Mouse (Mus musculus) R1 (cell line): ENCODE data around the gene Rpl10.

Experiments used
- DNase-seq: peaks from one replicate; pipeline ENCODE4 v3.0.0-alpha.2; 2018; ENCODE audit warnings: low read depth, low spot score

Gene Rpl10

DNA sequence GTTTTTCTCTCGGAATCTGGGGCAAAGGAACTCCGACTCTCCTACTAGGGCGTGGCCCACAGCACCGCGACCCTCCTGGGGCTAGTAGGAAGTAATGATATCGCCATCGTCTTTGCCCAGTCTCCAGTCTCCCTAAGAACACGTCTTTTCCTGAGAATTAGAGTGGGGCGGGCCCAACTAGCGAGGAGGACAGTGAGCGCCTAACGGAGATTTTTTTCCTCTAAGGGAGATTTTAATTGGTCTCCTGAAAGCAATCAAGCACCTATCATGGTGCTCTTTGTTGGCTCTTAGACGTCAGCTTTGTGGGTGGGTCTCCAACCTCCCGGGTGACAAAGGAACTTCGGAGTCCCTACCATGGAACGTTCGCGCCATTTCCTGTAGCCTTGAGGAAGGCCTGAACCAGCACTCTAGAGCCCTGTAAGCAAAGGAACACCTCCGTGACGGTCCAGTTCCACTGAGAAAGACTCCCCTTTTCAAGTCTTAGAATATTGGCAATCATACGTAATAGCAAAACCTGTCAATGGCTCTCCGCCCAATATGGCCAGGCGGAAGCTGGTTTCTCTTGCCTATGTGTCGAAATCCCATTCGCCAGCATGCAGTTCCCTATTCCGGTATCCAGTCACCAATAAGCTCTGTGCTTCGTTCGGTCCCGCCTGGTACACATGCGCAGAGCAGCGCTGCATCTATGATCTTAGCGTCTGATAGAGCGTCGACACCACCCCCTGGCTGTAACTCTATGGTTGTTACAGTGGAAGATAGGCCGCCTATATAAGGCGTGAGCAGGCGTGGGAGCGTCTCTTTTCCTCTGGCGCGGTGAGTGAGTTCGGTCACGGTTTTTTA lies at the start of gene Rpl10:
TSS of gene Rpl10 (plus strand) at position 751 of the 840 bp plus-strand sequence.
- peak; percentile 98 for DNase-seq

GRCm38 (mm10) chrX:74230038-74230437 lies 40.6 kb upstream of the Rpl10 start:
- no peak for DNase-seq

DNA sequence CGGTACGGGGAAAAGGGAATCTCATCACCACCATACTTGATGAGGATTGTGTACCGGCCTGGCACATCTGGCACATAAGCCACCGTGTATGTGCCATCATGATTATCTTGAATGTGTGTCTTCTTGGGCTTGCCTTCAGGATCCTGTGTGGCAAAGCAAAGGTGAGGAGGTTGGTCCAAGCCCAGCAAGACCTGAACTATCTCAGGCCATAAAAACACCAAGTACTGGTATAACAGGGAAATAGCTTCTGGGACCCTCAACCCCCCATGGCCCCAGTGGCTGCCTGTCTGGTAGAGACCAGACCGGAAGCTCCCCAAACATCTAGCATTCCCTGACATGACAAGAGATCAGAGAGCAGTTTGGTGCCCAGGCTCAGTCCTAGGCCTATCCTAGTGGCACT lies 37.4 kb upstream of the Rpl10 start:
- DNase-seq, result no peak

DNA sequence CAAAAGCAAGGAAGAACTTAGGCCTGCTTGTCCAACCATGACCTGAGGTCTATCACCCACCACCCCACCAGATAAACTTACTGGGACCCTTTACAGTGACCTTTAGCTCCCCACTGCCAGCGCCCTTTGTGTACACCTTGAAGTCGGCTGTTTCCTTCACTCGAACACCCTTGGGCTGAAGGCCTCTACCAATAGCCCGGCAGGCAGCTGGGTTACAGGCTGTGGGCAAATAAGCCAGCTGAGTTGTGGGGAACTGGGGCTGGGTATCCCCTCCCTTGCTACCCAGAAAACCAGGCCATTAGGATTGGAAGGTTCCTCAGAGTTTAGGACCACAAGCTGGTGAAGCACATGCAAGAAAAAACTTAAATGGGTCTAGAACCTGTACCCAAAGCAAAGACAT lies 30.3 kb upstream of the Rpl10 start:
- no peak for DNase-seq

- no peak for DNase-seq
Measured at GRCm38 (mm10) chrX:74243396-74243795, 27.2 kb upstream of the Rpl10 start.

- peak; percentile 45 for DNase-seq
Measured at GRCm38 (mm10) chrX:74243807-74244206, 26.8 kb upstream of the Rpl10 start.

DNA sequence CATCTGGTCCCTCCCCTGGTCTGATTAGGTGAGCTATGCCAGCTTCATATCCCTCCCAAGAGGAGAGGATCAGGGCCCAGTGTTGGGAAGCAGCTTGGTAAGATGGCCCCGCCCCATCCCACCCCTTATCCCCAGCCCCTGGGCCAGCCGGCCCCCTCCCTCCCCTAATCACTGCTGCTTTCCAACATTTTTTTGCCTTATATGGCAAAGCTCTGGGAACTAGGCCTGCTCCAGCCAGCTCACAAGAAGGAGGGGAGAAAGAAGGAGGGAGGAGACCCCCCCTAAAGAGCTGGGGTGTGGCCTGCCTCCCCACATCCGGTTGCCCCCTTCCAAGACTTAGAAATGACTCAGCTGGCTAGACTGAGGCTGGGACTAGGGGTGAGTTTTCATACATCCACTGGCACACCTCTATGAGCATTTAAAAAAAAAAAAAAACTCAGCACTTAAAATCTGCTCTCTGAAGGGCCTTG lies 26.0 kb upstream of the Rpl10 start:
- DNase-seq, result peak; percentile 90

GRCm38 (mm10) chrX:74245107-74245506 lies 25.5 kb upstream of the Rpl10 start:
- DNase-seq, result peak; percentile 14

GRCm38 (mm10) chrX:74245687-74246086 lies 24.9 kb upstream of the Rpl10 start:
- peak; percentile 83 for DNase-seq

DNA sequence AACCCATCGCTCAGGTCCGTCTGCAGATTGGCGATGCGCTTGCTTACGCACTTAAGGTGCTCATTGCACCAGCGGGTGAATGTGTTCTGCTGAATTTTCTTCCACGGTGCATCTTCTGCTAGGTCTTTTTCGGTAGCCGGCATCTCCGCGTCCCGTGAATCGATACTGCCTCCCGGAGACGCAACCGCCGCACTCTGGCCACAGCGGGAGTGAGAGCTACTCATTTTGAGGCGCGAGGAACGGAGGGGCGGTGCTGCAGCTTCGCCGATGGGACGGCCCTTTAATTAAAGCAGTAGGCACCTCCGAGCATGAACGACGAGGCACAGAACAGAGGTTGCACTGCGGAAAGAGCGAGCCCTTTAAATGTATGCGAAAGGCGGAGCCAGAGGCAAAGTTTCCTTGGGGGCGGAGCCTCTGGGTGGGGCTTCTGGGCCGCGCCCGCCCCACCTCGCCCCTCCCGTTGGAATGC lies 24.4 kb upstream of the Rpl10 start:
- peak; percentile 95 for DNase-seq

GRCm38 (mm10) chrX:74246693-74247092 lies 23.9 kb upstream of the Rpl10 start:
- DNase-seq, result peak; percentile 73

GRCm38 (mm10) chrX:74248651-74249050 lies 22.0 kb upstream of the Rpl10 start:
- peak; percentile 84 for DNase-seq

- DNase-seq, result peak; percentile 59
Measured at GRCm38 (mm10) chrX:74249615-74250014, 21.0 kb upstream of the Rpl10 start, which contains the start of gene Flna. Gene Flna (minus strand): TSS chrX:74249820.

DNA sequence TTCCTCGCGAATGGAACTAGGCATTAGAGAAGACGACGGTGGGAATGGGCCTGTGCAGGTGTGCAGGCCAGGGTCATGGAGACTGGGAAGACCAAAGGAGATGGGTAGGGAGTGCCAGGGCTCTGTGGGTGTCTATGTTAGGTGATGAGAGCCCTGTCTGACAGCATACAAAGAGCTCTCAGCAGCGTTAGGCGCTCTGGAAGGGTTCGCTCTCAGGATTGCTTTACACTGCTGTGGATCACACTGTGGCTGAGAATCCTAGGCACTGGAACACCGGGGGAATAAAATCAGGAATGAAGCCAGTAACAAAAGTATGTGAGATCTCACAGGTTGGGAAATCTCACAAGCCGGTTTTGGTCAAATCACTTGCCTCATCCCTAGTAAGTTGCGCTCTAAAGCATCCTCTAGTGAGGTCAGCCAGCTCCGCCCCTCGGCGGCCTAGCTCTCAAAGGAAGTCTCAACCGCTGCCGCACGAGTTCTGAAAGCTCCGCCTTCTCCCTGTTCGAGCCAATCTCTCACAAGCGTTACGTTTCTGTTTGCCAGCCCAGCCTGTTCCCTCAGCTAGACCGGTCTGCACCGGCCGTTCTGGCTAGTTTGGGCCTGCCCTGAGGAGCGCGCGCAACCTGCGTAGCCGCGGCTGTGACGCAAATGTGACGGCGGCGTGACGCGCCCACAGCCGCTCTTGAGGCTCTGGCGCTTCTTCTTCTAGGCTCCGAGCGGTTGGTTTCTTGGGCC lies 16.3 kb upstream of the Rpl10 start, which contains the start of gene Emd:
TSS of gene Emd (plus strand) at position 535 of the 735 bp plus-strand sequence.
- peak; percentile 98 for DNase-seq

GRCm38 (mm10) chrX:74254888-74255565 lies 15.6 kb upstream of the Rpl10 start:
- DNase-seq, result peak; percentile 28

- no peak for DNase-seq
Measured at GRCm38 (mm10) chrX:74257746-74258145, 12.9 kb upstream of the Rpl10 start.

DNA sequence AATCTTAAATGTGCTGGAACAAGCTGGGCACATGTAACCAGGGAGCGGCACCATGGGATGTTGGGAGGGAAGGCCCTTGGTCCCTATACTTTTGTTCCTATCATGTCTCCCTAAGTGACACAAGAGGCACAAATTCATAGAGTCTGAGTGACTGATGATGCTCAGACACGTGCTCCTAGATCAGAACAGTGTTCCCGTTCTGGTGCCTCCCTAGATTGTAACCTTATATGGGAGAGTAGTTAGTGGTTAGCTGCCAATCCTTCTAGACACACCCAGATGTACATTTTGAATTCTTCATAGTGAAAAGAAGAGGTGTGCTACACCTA lies 913 bp upstream of the Rpl10 start:
- no peak for DNase-seq

GRCm38 (mm10) chrX:74270902-74271551 lies 415 bp downstream of the Rpl10 start:
- DNase-seq, result peak; percentile 50

GRCm38 (mm10) chrX:74273422-74274322 lies 3.1 kb downstream of the Rpl10 start:
- peak; percentile 46 for DNase-seq

GRCm38 (mm10) chrX:74277916-74278315 lies 7.3 kb downstream of the Rpl10 start:
- no peak for DNase-seq
